In the genomic region with DNA sequence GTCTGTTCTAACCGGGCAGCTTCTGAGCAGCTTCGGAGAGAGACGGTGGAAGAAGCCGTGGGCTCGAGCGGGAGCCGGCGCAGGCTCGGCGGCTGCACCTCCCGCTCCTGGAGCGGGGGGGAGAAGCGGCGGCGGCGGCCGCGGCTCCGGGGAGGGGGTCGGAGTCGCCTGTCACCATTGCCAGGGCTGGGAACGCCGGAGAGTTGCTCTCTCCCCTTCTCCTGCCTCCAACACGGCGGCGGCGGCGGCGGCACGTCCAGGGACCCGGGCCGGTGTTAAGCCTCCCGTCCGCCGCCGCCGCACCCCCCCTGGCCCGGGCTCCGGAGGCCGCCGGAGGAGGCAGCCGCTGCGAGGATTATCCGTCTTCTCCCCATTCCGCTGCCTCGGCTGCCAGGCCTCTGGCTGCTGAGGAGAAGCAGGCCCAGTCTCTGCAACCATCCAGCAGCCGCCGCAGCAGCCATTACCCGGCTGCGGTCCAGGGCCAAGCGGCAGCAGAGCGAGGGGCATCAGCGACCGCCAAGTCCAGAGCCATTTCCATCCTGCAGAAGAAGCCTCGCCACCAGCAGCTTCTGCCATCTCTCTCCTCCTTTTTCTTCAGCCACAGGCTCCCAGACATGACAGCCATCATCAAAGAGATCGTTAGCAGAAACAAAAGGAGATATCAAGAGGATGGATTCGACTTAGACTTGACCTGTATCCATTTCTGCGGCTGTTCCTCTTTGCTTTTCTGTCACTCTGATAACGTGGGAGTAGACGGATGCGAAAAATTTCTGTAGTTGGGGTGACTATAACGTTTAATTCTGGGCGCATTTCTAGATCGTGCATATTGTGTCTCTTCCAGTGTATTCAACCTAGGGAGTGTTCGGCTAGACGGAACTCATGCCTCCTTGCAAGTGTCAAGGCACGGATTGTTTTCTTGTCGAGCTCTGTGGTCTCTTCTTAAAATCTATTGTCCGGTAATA, we compare ENCODE assay signal across 8 mouse cellular contexts. TPM values are rescaled to one million over a fixed set of nuclear protein-coding genes. Genes with fewer than 3 reads are reported as not detected.
DNase-seq lines count a peak whose midpoint lies in the region; ATAC-seq and TF ChIP-seq lines count a peak whose summit lies in the region.

No protein-coding gene starts in this region.

- no peak for TF ChIP-seq CTCF in liver, adult 2 months (IDR thresholded peaks at IDR 0.05; ENCODE audit: low read depth, low read length)
- no peak for TF ChIP-seq CTCF in stomach, postnatal 0 days (IDR thresholded peaks at IDR 0.05; ENCODE audit: low read depth)

- DNase-seq in frontal cortex, adult 2 months (ENCODE audit: extremely low spot score in 1 of 2, low spot score in 1 of 2), result no peak
- DNase-seq in cerebellum, postnatal 4 days (ENCODE audit: low spot score in 2 of 2), result peak; percentile 30 to 60
- DNase-seq in heart, adult 18-20 months, result peak; percentile 45 to 67
- DNase-seq in kidney, adult 9 months, result peak; percentile 48
- DNase-seq in liver, adult 2 months (ENCODE audit: extremely low read depth, low read depth, low spot score), result peak; percentile 33
- DNase-seq in natural killer cell, adult 2 months (ENCODE audit: low spot score in 2 of 2), result peak; percentile 20 to 34
- peak; percentile 67 for DNase-seq in stomach, postnatal 0 days (ENCODE audit: low spot score)

- ATAC-seq in frontal cortex, adult (ENCODE audit: low TSS enrichment), result peak; percentile 16
- no peak for ATAC-seq in stomach, postnatal 0 days (ENCODE audit: low FRiP score, low TSS enrichment)

- no peak for TF ChIP-seq POLR2A in liver, adult 2 months (IDR thresholded peaks at IDR 0.05; ENCODE audit: extremely low read depth, insufficient read depth, low read length)

- no peaks in the 10 kb centered on the region for H3K9me3 ChIP-seq in stomach, postnatal 0 days (ENCODE audit: control insufficient read depth, low read length)

- H3K27ac ChIP-seq in liver, adult 2 months (replicated peaks; ENCODE audit: insufficient read depth, low read depth, low read length), result peak overlapping the region; percentile 93
- H3K27ac ChIP-seq in stomach, postnatal 0 days (replicated peaks), result peak overlapping the region; percentile 99

- H3K4me1 ChIP-seq in liver, adult 2 months (ENCODE audit: control insufficient read depth, insufficient read depth, low read length), result peaks cover 9% of the 10 kb centered on the region
- no peaks in the 10 kb centered on the region for H3K4me1 ChIP-seq in stomach, postnatal 0 days (replicated peaks; ENCODE audit: control insufficient read depth, insufficient read depth)

- H3K4me2 ChIP-seq in stomach, postnatal 0 days (replicated peaks; ENCODE audit: low read depth), result peak overlapping the region; percentile 70

- H3K4me3 ChIP-seq in liver, adult 2 months (ENCODE audit: insufficient read depth, low read depth, low read length), result peak overlapping the region; percentile 84
- H3K4me3 ChIP-seq in stomach, postnatal 0 days (ENCODE audit: low read depth, low read length), result peak overlapping the region; percentile 99

- WGBS in liver, adult 2 months, result under 1% methylated on average over 53 of the region's 69 CpGs
- under 1% methylated on average over 49 of the region's 69 CpGs for WGBS in stomach, postnatal 0 days

- H3K27me3 ChIP-seq in liver, adult 2 months (ENCODE audit: control insufficient read depth, insufficient read depth, low read length), result no peaks in the 10 kb centered on the region
- no peaks in the 10 kb centered on the region for H3K27me3 ChIP-seq in stomach, postnatal 0 days (ENCODE audit: control insufficient read depth, insufficient read depth, low read length)

- peaks cover 18% of the 10 kb centered on the region for H3K79me2 ChIP-seq in liver, adult 2 months (ENCODE audit: control insufficient read depth, insufficient read depth, low read length)

- H3K36me3 ChIP-seq in liver, adult 2 months (ENCODE audit: control insufficient read depth, insufficient read depth, low read length), result peaks cover 2% of the 10 kb centered on the region
- no peaks in the 10 kb centered on the region for H3K36me3 ChIP-seq in stomach, postnatal 0 days (ENCODE audit: control insufficient read depth, insufficient read depth, low read length)

- peak overlapping the region; percentile 99 for H3K9ac ChIP-seq in liver, adult 2 months (ENCODE audit: low read depth, low read length)
- H3K9ac ChIP-seq in stomach, postnatal 0 days (ENCODE audit: low read length), result peak overlapping the region; percentile 99

- TF ChIP-seq EP300 in stomach, postnatal 0 days (optimal IDR thresholded peaks at IDR 0.05), result no peak

RNA-seq across cellular contexts. Expression of gene Pten, which starts 0.8 kb away (rescaled TPM):
- 64.6 and 66.3 TPM in 2 replicates for polyA plus RNA-seq in frontal cortex, adult 2 months (2012; rRNA removed)
- total RNA-seq in heart, adult 18-20 months (2021), result 10 to 100 TPM; 59.0 to 60.3 TPM
- total RNA-seq in liver, adult 2 months (2014; rRNA removed), result 78.4 and 80.9 TPM in 2 replicates
- polyA plus RNA-seq in liver, adult 2 months (2012; rRNA removed), result 12.9 and 17.9 TPM in 2 replicates
- polyA plus RNA-seq in stomach, postnatal 0 days (2015; fragmentation: Nextera tagmentation; extraction: Ambion mirVana), result 7.2 and 8.1 TPM in 2 replicates

RNA-seq across cellular contexts. Expression of gene Atad1, which starts 18.5 kb away (rescaled TPM):
- 66.8 and 70.7 TPM in 2 replicates for polyA plus RNA-seq in frontal cortex, adult 2 months (2012; rRNA removed)
- total RNA-seq in heart, adult 18-20 months (2021), result 10 to 100 TPM; 90.5 to 91.8 TPM
- 43.6 and 51.2 TPM in 2 replicates for total RNA-seq in liver, adult 2 months (2014; rRNA removed)
- 7.1 and 9.0 TPM in 2 replicates for polyA plus RNA-seq in liver, adult 2 months (2012; rRNA removed)
- polyA plus RNA-seq in stomach, postnatal 0 days (2015; fragmentation: Nextera tagmentation; extraction: Ambion mirVana), result 42.2 and 42.6 TPM in 2 replicates

Comparison
In these comparisons a context has a peak if more than half of its experiments do, and no peak if none do; other contexts are left out.
1. DNase-seq: peak in cerebellum, postnatal 4 days (2 of 2), heart, adult 18-20 months (2 of 2), kidney, adult 9 months (single experiment), liver, adult 2 months (single experiment), natural killer cell, adult 2 months (2 of 2) and stomach, postnatal 0 days (single experiment); none in frontal cortex, adult 2 months (0 of 2).